Mouse (Mus musculus) thymus, postnatal 36 days (tissue): ENCODE measurements around the gene Prl2c2.
"Not testable (repeated sequence)": the region's sequence is repeated elsewhere in the genome, so short reads cannot be mapped to it uniquely, and the experiment has no call there.

ENCODE experiments used
- DNase-seq, 2 experiments: peaks; one replicate each; pipeline ENCODE4 v3.0.0; 2022; ENCODE audit warnings: mixed read lengths in 2 of 2

The Prl2c2 gene

DNA sequence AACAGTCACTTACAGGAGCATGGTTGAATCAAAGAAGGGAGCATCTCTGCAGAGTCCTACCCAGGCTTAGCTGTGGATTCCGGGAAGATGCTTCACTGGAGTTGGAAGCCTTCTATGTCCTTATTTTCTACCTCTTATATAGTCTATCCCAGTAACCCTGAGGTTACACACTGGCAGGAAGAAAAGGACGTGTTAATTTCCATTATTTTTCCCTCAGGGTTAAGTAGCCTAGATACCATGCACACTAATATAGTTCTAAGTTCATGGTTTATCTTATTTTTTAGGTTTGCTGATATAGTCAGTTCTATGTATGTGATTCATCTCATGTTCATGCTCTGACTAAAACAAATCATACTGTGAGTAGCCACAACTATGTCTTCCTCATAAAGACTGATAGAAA, at the start of gene Prl2c2:
Gene Prl2c2 (minus strand): TSS at position 101 of the 400 bp plus-strand sequence.
- not testable (repeated sequence) for DNase-seq

DNA sequence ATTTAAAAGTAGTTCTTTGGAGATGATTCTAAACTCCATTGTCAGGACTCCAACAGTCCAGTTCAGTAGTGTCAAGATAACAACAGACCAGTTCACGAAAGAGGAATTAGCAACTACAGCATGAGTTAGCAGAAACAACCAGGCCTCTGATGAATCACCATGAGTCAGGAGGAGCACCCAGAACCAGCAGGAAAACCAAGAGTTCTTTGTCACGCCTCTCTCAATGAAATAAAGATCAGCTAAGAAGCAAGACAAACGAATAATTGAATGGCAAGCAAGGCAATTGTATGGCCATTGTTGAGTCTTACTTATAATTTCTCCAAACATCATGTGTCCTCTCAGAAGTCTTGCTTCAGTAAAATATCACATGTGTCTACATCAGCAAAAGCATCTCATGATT, 20.7 kb upstream of the Prl2c2 start:
- DNase-seq = not testable (repeated sequence)

DNA sequence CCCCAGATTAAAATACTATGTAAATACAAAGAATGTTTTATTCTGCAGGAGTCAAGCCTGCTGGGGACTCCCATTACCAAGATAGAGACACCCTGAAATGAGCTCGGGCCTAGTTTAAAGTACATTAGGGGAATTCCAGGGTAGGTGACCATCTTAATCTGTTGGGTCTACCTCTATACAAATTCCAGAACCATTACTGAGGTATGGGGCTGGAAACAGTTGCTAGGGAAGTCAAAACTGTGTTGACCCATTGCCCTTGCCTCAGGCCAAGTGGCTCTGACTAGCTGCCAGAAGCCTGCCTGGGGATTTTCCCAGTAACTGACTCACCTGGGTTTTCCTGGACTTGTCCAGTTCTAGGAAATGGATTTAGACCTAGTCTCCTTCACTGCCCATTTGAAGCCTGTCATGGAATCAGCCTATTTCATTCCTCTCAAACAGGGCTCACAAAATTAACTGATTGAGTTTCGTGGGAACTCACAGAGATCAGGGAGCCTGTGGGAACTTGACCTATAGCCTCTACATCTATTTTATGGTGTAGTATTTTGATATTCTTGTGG, 8.9 kb upstream of the Prl2c2 start:
- not testable (repeated sequence) for DNase-seq
